Mouse (Mus musculus) megakaryocyte, adult 5-6 weeks (primary cell): Measurements from ENCODE around the gene Mpped2. TPM values are rescaled to one million over a fixed set of nuclear protein-coding genes. Genes with fewer than 3 reads are reported as not detected.

Source experiments
- ATAC-seq: 2 replicates; pipeline ENCODE4 v1.8.0; 2016; ENCODE audit warnings: mild to moderate bottlenecking, inconsistent platforms; ENCODE audit not compliant: poor library complexity, severe bottlenecking
- total RNA-seq, 2 experiments: library from RNA; stranded (forward) in 1 of 2; stranded (reverse) in 1 of 2; fragments of 153-499, 151-499 nt in 1 of 2; fragments of 221-1000, 200-1000 nt in 1 of 2; gene quantifications; 2 replicates each; pipeline versions ENCODE4 v1.2.3 to v1.2.4; 2015 to 2017

Mpped2 gene
- total RNA-seq (2015) = not detected in 2 replicates
- total RNA-seq (2017) = 0.37 TPM in 1 of 2 replicates, not detected in the other

DNA sequence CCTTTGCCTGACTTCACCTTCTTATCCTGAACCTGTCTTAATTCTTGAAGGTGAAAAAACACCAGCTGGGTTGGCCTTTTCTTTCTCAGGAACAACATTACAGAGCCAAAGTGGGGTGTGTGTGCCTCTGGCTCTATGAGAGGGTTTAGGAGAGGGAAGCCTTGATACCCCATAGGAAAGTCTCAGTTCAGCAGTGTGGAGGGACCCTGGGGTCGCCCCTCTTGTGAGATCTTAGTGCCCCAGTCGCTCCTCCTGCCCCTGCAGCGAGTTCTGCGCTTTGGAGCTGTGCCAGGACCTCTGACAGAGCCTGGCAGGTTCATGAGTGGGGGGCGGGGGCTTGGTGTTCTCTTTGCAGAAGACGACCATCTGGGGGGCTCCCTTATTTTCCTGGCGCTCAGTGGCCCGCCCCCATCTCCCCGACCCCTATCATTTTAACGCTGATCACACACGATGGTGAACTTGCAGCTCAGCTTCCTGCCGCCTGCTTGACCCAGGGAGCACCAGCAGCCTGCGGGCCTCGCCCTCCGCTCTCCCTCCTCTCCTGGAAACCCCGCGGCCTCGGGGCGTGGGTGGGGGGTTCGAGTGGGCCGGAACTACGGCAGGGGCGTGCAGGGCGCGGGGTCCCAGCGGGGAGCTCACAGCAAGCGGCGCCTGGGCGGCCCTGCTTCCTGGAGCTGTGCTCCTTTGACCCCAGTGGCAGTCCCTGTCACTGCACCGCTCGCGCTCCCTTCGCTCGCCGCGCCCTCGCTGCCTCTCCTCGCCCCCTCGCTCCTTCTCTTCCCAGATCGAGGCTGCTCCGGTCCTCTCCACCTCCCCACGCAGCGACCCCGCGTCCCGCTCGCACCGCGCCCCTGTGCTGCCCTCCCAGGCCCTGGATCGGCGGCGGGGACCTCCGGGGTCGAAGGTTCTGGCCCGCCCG, at the start of gene Mpped2:
Gene Mpped2 (plus strand): TSS at position 487 of the 919 bp plus-strand sequence.
- ATAC-seq = peak; percentile 56

DNA sequence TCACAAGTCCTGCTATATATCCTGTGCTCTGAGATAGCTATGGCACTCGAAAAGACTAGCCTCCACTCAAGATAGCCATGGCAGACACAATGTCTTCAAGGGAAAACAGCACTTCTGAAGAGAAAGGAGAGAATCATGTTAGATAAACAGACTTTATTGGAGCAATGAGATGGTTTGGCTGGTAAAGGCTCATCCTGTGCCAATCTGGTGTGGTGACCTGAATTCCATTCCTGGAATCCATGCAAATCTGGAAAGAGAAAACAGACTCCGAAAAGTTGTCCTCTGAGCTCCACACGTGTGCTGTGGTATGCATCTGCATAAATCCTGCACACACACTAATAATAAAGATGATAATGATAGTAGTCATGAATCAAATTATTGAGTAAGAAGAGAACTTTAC, 48.3 kb upstream of the Mpped2 start:
- no peak for ATAC-seq

DNA sequence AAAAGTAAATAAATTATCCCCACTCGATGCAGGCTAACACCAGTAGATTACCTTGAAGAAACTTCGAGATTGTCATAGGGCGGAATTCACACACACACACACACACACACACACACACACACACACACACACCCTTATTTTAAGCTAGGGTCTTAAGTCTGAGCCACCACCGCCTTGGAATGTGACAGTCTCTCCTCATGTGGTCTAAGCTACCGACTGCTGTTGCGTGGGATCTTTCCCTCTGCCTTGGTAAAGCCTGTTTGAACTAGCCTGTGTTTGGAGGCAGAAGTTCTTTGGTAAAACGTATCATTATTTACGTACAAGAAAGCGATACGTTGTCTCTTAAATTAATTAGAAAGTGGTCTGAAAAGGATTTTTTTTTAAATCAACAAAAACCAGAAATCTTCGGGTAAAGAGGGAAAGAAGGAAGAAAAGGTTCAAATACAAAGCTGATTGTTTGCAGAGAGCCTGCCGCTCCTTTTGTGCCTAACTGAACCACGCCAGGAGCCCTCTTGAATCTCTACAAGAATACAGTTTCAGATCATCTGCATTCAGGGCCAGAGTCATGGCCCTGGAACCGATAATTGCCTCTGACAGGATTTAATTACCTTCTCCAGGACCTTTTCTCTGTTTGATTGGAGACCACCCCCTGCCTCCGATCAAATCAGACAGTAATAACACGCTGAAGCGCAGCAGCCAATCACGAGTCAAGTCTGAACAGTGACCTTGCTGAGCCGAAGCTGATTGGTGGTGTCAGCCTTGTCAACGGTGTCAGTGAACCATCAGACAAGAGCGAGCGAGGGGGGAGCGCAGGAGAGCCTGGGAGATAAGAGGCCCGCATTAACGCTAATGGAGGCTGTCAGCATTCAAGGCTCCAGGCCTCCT, 43.1 kb upstream of the Mpped2 start:
- ATAC-seq = 0 out of 2 replicates have a peak, but pooled peaks have one; percentile 18

DNA sequence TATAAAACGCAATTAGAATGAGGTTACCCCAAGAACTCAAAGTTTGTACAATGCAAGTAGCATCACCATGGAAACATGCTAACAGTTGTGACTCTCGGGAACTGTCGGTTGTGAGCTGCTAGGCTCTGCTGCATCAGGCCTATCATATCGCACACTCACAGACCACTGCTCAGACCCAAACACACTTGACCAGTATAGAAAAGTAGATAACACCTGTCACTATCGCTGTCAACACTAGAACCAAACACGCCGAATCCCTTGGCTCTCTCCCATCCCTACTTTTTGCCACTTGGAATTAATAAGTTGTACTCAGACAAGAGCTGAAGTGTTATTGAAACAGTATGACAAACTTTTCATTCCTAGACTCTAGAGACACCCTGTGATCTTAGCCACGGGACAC, 40.9 kb upstream of the Mpped2 start:
- no peak for ATAC-seq

DNA sequence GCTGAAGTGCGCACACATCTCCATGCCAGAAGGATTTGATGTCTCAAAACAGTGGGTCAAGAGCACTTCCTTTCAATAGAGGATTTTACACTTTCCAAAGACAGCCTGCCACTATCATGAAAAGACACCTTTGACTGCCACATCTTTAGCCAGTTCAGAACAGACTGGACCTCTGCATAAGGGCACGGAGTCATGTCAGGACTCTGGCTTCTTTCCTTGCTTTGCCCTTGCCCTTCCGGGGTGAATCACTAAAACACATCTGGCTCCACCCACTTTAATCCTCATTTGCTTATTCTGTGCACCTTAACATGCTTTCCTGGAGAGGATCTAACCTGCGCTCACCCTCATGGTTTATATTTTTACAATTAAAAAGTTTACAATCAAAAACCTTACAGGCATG, 40.3 kb upstream of the Mpped2 start:
- ATAC-seq = no peak

DNA sequence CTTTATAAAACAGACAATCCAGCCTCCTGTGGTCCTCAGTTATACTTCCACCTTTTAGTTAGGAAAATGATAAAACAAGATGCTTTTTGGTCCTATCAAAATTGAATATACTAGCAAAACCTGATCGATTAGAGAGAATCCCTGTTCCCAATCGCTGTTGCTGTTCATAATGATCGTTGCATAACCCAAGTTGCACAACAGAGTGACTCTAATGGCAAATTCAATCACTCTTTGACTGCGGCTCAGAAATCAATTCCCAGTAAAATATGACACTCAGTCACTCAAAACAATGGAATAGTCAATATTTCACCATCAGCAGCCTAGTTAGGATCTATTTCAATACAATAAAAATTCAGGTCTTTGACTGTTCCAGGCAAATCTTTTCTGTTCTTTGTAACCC, 39.8 kb upstream of the Mpped2 start:
- ATAC-seq = no peak

DNA sequence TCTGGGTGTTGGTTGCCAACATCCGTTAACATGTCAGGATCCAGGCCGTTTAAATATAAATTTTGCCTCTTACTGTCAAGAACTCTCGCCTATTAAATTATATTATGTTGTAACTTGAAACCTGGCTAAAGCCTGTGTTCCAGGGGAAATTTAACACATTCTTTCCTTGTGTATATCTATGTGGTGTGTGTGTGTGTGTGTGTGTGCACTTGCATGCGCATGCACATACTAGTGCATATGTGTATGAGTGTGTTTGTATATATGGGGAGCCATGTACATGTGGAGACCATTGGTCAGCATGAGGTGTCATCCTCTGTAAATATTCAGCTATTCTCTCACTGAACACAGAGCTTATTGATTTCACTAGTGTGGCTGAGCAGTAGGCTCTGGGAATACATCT, 37.8 kb upstream of the Mpped2 start:
- no peak for ATAC-seq

DNA sequence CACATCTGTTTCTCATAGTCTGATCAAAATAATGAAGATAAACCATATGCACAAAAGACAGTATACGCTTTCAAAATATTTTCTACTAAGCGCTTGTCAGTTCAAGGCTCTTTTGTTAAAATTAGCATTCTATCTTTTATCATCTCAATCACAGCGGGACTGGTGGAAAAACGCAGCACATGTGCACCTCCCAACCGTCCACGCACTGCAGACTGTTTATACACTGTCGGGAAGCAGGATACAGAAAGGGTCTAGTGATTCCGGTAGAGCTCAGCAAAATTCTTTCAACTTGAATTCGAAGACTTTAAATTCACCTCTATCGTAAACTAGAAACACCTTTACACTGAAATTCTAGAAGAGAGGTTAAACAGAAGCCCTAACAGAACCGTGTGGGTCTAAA, 27.8 kb upstream of the Mpped2 start:
- ATAC-seq = no peak

DNA sequence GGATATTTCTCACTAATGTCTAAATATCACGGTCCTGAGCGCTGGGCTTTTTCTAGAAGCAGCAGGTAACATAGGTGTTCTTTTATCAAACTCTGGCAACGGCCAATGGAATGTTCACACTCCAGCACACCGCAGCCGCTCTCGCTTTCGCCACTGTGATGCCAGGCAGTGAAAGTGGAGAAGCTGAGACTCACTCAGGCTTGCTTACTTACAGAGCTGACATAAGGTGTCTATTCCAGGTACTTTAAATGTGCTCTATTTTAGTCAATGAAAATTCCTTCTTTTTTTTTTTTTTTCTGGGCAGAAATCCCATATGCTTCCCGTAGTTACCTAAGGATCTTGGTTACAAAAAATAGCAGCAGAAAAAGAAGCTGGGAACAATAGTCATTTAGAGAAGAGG, 18.8 kb upstream of the Mpped2 start:
- ATAC-seq = no peak

DNA sequence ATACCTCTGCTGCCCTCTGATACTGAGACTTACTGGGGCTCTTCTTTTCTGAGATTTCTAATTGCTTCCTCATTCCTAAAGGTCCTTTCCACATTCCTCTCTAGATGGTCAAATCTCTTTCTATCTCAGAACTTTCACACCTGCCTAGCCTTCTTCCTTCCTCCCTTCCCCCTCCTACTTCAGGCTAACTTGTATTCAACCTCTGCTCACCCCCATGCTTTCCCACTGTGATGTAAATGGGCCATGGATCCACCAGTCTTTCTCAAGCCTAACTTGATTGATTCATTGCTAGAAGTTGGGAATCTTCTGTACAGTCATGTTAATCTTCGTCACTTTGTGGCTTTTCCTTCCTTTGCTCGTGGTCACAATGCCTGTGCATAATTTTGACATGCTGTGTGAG, 15.6 kb upstream of the Mpped2 start:
- no peak for ATAC-seq

DNA sequence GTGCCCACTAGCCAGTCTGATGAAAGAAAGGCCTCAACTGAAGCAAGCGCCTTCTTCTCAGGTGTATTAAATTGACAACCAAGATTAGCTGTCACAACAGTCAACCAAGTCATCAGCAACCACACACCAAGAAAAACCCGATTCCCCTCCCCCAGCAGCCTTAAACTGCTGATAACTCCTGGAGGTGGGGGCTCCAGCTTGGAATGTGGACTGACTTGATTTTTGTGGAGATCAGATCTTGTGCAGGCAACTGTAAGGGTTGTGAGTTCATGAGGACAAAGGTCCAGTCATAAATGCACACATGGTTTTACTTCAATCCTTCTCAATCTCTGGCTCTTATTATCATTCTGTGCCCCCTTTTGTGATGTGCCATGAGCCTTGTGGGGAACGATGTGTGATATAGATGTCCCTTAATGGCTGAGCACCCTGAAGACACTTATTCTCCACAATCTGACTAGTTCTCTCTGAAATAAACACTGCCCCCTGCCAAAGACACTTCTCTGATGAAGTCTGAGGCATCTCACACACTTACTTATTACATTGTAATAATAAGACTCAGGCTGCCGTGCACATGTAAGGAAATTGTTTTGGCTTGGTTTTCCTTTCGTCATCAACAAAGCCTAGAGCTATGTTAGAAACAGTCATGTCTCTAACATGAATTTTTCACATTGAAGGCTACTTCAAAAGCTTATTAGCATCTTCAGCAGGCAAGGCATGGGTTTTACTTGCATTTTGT, 13.2 kb upstream of the Mpped2 start:
- no peak for ATAC-seq

DNA sequence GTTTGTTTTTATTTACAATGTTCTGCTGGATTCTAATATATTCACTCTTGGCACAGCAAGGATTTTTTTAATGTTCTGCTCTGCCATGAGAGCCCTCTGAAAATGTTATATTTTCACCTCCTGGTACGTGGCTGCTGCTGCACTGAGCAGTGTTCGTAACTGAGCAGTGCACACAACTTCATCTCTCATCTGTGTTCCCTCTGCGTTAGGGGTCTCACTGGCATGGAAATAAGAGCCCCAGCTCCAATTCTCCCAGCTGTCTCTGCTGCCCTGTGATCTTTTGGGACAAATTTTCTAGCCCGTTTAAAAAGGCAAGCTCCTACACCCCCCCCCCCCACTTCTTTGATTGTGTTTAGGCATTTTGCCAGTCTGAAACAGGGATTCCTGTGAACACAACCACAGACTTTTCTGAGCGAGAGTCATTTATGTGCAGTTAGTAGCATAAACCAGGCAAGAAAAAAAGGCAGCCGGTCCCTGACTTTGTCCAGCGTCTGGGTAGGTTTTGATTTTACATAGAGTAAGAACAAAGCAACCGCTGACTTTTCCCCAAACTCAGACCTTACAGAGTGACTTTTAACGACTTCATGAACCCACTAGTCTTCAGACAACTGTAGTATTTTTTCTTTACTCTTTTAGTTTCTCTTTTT, 9.8 kb upstream of the Mpped2 start:
- ATAC-seq = no peak

DNA sequence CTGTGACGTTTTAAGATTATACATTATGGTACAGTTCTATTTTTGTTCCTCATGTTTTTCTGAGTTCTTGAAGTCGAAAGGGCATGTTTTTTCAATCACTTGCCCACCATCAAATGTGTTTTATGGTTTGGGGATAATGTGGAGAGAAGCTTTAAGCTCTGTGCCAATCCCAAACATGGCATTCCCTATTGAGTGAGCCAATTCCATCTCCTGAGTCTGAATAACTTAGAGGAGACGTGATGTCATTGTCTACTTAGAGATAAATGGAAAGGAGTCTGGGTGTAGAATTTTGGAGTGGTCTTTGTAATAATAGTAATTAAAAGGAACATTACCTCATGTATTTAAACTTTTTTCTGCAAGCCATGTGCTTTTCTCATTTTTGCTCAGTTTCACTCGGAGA, 9.2 kb upstream of the Mpped2 start:
- no peak for ATAC-seq

DNA sequence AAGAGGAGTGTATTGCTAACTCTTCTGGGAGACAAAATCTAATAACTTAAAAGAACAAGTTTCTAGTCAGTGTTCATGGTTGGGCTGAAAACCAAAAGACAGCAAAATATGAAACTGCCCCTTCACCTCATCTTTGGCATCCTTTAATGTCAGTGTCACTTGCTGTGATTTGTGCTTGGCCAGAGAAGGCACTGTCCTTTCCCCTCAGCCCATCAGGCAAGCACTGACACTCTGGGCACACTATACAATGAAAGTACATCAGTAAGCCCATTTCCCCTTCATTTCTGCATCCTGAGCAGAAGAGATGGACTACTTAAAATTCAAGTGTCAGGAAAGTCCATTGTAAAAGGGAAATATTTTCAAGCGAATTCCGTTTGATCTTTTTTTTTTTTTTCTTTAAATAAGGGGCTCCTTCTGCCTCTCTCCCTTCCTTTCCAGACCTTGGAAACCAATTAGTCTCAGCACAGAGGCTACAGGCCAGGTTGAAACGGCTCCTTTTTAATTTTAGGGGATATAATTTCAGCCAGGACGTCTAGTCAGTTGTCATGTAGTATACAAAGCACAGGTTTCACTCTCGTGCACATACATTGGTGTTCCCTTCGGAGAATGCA, 1.2 kb upstream of the Mpped2 start:
- no peak for ATAC-seq

DNA sequence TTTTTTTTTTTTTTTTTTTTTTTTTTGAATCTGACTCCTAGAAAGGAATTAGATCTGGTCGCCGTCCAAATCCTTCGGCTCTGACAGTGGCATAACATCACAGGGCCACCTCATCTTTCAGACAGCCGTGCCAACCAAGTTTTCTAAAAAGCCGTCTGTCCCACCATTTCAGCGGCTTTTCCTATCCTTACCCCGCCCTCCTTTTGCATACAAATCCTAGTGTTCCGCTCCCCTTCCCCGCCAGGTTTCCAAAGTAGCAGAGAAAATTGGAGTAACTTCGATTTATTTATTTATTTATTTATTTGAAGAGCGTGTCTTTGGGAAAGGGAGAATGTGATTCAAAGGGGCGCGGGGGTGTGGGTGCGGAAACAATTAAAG, 675 bp upstream of the Mpped2 start:
- no peak for ATAC-seq

DNA sequence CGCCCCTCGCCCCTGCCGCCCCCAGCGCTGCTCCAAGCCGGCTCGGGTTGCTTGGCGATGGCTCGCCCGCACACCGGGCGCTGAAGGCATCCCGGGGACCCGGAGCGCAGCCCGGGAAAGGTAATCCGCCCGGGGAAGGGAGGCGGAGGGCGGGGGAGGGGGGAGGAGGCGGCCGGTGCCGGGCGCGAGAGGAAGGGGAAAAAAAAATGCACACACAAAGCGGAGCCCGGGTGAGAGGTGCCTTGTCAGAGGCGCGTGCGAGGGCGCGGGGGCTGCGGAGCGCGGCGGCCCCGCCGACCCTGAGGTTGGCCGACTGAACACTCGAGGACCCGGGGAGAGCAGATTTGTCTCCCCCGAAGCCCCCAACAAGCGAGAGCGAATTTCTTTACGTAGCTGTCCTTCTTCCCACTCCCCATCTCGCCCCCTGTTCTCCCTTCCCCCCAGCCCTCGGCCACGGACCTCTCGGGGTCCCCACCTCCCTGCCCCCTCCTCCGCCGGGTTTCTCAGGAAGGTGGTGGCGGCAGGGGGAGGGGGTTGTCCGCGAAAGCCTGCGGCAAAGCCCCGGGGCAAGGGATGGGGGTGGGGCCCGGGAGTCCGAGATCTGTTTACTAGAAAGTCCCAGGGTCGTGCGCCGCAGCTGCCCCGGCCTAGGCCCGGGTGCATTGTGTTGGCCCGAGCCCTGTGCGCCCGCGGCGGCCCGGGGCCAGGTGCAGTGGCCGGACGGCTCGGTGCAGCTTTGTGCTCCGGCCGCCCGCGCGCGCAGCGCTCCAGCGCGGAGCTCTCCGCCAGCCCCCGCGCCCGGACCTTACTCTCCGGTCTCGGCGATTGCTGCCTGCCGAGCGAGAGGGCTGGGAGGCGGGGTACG, 865 bp downstream of the Mpped2 start:
- ATAC-seq = no peak

DNA sequence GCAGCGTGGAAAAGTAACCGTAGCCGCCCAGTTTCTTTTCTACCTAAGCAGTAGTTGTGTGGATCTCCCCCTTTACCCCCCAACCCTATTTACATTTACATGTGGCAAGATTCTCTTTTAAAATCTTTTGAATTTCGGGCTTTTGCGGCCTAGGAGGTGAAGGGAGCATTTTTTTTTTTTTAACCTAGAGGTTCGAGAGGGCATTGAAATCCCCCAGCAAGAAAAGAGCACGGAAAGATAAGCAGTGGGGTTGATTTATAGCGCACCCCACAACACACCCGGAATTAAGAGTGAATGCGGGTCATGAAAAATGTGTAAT, 1.5 kb downstream of the Mpped2 start:
- no peak for ATAC-seq

DNA sequence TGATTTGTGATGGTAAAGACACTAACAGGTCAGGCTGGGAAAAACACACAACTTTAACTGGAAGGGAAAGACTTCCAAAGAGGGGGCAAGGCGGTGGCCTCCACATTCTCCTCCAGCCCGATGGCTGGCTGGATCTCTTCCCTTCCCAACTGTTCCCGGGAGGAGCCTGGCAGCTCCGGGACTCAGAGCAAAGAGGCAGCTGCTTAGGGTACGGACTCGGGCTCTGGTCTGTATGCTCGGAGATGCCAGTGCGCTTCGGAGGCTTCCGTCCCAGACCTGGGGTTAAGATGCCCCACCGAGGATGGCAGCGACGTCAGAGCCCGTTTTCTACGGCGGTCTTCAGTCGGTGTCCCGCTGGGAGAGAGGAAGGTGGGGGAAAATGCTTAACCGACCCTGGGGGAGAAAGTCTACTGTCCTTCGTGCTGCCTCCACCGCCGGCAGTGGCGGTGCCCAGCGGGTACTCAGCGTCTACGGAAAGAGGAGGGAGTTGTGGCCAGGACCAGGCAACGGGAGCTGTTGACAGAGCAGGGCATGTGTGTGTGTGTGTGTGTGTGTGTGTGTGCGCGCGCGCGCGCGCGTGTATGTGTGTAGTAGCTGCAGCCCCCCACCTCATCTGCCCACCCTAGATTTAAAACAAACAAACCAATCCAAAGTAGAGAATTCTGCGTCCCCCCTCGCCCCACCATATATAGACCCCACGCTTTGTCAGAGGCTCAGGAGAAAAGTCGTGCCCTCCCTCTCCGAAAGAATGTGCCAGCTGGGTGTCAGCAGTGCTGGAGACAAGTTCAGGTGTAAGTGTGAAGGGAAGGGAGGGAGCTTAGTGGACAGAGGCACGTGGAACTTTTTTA, 2.0 kb downstream of the Mpped2 start:
- ATAC-seq = no peak

DNA sequence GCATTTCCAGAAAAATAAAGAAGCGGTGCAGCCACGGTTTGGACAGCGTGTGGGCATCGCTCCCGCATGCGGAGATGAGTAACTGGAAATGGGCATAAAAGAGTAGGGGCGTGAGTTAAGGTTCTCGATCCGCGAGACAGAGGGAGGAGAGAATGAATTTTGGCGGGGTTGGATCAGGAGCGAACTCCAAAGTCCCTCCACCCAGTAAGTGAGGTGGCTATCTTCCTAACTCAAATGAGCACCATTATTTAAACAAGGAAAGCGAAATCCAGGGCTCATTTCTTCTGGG, 2.6 kb downstream of the Mpped2 start:
- no peak for ATAC-seq
